Mouse (Mus musculus): ENCODE data around the gene Zcchc12. TPM values are rescaled to one million over a fixed set of nuclear protein-coding genes. Genes with fewer than 3 reads are reported as not detected.

Zcchc12 gene
- 0.12 and 0.28 TPM in 2 replicates for polyA plus RNA-seq (2012; rRNA removed)

DNA sequence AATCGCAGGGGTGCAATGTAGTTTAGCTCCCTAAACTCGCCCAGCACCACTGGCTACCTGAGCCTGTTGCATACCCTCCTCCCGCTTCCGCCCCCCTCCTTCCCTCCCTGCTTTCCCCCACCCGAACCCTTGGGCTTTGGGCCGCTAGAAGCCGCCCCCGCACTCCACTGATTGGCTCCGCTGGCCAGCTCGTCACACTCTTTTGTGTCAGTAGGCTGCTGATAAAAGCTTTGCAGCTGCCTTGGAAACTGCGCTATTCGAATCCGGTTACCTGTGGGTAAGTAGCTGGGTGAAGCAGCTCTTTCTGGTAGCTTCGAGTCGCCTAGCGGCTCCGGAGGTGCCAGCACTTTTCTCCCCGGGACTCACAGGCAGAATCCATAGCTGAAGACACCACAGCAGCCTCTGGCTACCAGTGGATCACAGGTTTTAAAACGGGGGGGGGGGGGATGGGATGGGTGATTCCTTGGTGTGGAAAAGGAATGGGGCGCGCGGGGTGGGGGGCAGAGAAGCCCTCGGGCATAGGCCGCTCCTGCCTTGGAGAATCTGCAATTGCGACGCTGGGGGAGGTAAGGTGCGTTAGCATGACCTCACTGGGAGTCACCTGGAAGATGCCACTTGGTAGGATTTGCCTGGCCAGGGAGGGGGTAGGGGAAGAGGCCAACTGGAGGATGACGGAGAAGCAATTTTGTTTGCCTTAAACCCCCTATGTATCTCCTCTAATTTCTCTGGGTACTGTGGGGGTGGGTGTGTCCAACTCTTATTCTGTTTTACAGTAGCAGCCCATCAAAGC lies at the start of gene Zcchc12:
Zcchc12 (plus strand) TSS at position 169 of the 790 bp plus-strand sequence.
- H3K36me3 ChIP-seq (ENCODE audit: control insufficient read depth, insufficient read depth, low read length): no peaks in the 10 kb centered on the region
- 9% methylated on average over 28 of the region's 28 CpGs for WGBS
- no peaks in the 10 kb centered on the region for H3K27me3 ChIP-seq (replicated peaks; ENCODE audit: control insufficient read depth, insufficient read depth, low read length)
- H3K27ac ChIP-seq (ENCODE audit: insufficient read depth, low read depth, low read length): no peak within 1 kb of the TSS
- no peak for TF ChIP-seq CTCF (conservative IDR thresholded peaks at IDR 0.05; ENCODE audit: insufficient read depth, insufficient read length, low read depth, low read length)
- TF ChIP-seq POLR2A (IDR thresholded peaks at IDR 0.05; ENCODE audit: low read depth, low read length): no peak
- no peak for DNase-seq
- no peaks in the 10 kb centered on the region for H3K4me1 ChIP-seq (ENCODE audit: control insufficient read depth, insufficient read depth, low read length)
- H3K4me3 ChIP-seq (ENCODE audit: insufficient read depth, low read depth, low read length): no peak within 1 kb of the TSS

GRCm38 (mm10) chrX:36146746-36147145 lies 49.0 kb upstream of the Zcchc12 start:
- WGBS: 58% methylated on average over 4 of the region's 4 CpGs
- H3K36me3 ChIP-seq (ENCODE audit: control insufficient read depth, insufficient read depth, low read length): no peaks in the 10 kb centered on the region; the same call in 1 of the 2 replicates
- no peaks in the 10 kb centered on the region for H3K27me3 ChIP-seq (replicated peaks; ENCODE audit: control insufficient read depth, insufficient read depth, low read length)
- H3K4me1 ChIP-seq (ENCODE audit: control insufficient read depth, insufficient read depth, low read length): no peaks in the 10 kb centered on the region
- H3K27ac ChIP-seq (ENCODE audit: insufficient read depth, low read depth, low read length): no peak overlapping the region
- no peak overlapping the region for H3K4me3 ChIP-seq (ENCODE audit: insufficient read depth, low read depth, low read length)
- no peak for TF ChIP-seq POLR2A (IDR thresholded peaks at IDR 0.05; ENCODE audit: low read depth, low read length)
- no peak for DNase-seq

DNA sequence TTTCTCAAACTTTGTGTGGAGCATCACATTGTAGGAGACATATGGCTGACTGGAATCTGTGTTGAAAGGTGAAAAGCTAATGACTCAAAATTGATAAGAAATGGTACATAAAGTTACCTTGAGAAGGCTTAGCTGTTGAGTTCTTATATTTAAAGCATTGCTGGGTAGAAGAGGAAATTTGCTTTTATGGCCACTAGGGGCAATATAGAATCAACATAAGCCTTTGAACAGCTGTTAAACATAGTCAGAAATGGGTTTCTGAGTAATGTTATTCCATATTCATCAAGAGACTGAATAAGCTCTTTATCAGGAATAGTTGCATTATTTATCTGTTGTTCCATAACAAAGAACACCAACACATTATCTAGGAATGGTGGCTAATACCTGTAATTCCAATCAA lies 45.6 kb upstream of the Zcchc12 start:
- Histone ChIP-seq H3K27me3 (replicated peaks; ENCODE audit: control insufficient read depth, insufficient read depth, low read length) (no peaks in the 10 kb centered on the region), H3K4me3 (ENCODE audit: insufficient read depth, low read depth, low read length) (no peak overlapping the region), H3K4me1 (ENCODE audit: control insufficient read depth, insufficient read depth, low read length) (no peaks in the 10 kb centered on the region), H3K36me3 (ENCODE audit: control insufficient read depth, insufficient read depth, low read length) (no peaks in the 10 kb centered on the region; the same call in 1 of the 2 replicates), H3K27ac (ENCODE audit: insufficient read depth, low read depth, low read length) (no peak overlapping the region)
- no peak for DNase-seq
- TF ChIP-seq CTCF (conservative IDR thresholded peaks at IDR 0.05; ENCODE audit: insufficient read depth, insufficient read length, low read depth, low read length) (no peak), POLR2A (IDR thresholded peaks at IDR 0.05; ENCODE audit: low read depth, low read length) (no peak)

DNA sequence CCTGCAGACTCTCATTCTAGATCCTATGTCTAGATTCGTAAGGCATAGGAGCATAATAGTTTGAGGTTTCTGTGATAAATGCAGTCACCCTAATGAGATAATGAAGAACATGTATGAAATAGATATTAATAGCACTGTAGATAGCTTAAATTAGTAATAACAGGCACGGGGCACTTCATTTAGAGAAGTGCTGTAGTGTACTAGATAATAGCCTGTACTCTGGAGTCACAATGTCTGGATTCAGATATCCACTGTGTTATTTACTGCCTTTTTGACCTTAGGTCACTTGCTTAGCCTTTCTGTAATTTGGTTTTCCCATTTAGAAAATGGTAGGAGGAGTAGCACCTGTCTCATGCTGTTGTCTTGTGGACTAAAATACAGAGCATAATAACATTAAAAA lies 39.0 kb upstream of the Zcchc12 start:
- WGBS: 78% methylated on average over 2 of the region's 2 CpGs
- no peak for DNase-seq
- Histone ChIP-seq H3K27me3 (replicated peaks; ENCODE audit: control insufficient read depth, insufficient read depth, low read length) (no peaks in the 10 kb centered on the region), H3K4me1 (ENCODE audit: control insufficient read depth, insufficient read depth, low read length) (no peaks in the 10 kb centered on the region), H3K36me3 (ENCODE audit: control insufficient read depth, insufficient read depth, low read length) (no peaks in the 10 kb centered on the region), H3K4me3 (ENCODE audit: insufficient read depth, low read depth, low read length) (no peak overlapping the region), H3K27ac (ENCODE audit: insufficient read depth, low read depth, low read length) (no peak overlapping the region)
- TF ChIP-seq CTCF (conservative IDR thresholded peaks at IDR 0.05; ENCODE audit: insufficient read depth, insufficient read length, low read depth, low read length) (no peak), POLR2A (IDR thresholded peaks at IDR 0.05; ENCODE audit: low read depth, low read length) (no peak)

- Histone ChIP-seq H3K27ac (ENCODE audit: insufficient read depth, low read depth, low read length) (no peak overlapping the region), H3K27me3 (replicated peaks; ENCODE audit: control insufficient read depth, insufficient read depth, low read length) (no peaks in the 10 kb centered on the region), H3K4me1 (ENCODE audit: control insufficient read depth, insufficient read depth, low read length) (no peaks in the 10 kb centered on the region), H3K36me3 (ENCODE audit: control insufficient read depth, insufficient read depth, low read length) (no peaks in the 10 kb centered on the region), H3K4me3 (ENCODE audit: insufficient read depth, low read depth, low read length) (no peak overlapping the region)
- no peak for TF ChIP-seq POLR2A (IDR thresholded peaks at IDR 0.05; ENCODE audit: low read depth, low read length)
- DNase-seq: peak; percentile 28
- 21% methylated on average over 4 of the region's 4 CpGs for WGBS
Measured at GRCm38 (mm10) chrX:36161567-36161966, 34.1 kb upstream of the Zcchc12 start.

- Histone ChIP-seq H3K36me3 (ENCODE audit: control insufficient read depth, insufficient read depth, low read length) (no peaks in the 10 kb centered on the region), H3K4me3 (ENCODE audit: insufficient read depth, low read depth, low read length) (no peak overlapping the region), H3K27ac (ENCODE audit: insufficient read depth, low read depth, low read length) (no peak overlapping the region), H3K27me3 (replicated peaks; ENCODE audit: control insufficient read depth, insufficient read depth, low read length) (no peaks in the 10 kb centered on the region), H3K4me1 (ENCODE audit: control insufficient read depth, insufficient read depth, low read length) (no peaks in the 10 kb centered on the region)
- DNase-seq: peak; percentile 43
- peak; percentile 75 for TF ChIP-seq CTCF (conservative IDR thresholded peaks at IDR 0.05; ENCODE audit: insufficient read depth, insufficient read length, low read depth, low read length)
- no peak for TF ChIP-seq POLR2A (IDR thresholded peaks at IDR 0.05; ENCODE audit: low read depth, low read length)
Measured at GRCm38 (mm10) chrX:36183625-36184024, 12.1 kb upstream of the Zcchc12 start.

- no peak overlapping the region for H3K27ac ChIP-seq (ENCODE audit: insufficient read depth, low read depth, low read length)
- H3K4me3 ChIP-seq (ENCODE audit: insufficient read depth, low read depth, low read length): no peak overlapping the region
- WGBS: 68% methylated on average over 5 of the region's 5 CpGs
- no peaks in the 10 kb centered on the region for H3K36me3 ChIP-seq (ENCODE audit: control insufficient read depth, insufficient read depth, low read length)
- no peak for TF ChIP-seq POLR2A (IDR thresholded peaks at IDR 0.05; ENCODE audit: low read depth, low read length)
- TF ChIP-seq CTCF (conservative IDR thresholded peaks at IDR 0.05; ENCODE audit: insufficient read depth, insufficient read length, low read depth, low read length): no peak
- DNase-seq: no peak
- no peaks in the 10 kb centered on the region for H3K27me3 ChIP-seq (replicated peaks; ENCODE audit: control insufficient read depth, insufficient read depth, low read length)
- no peaks in the 10 kb centered on the region for H3K4me1 ChIP-seq (ENCODE audit: control insufficient read depth, insufficient read depth, low read length)
Measured at GRCm38 (mm10) chrX:36186036-36186435, 9.7 kb upstream of the Zcchc12 start.
